Mouse (Mus musculus) intestine, embryonic 15.5 days (tissue): ENCODE measurements around the gene Snd1. TPM values are rescaled to one million over a fixed set of nuclear protein-coding genes. Genes with fewer than 3 reads are reported as not detected.

Experiments
- ATAC-seq: fragments of 200-750 bp; cut with Nextera tagmentation; 2 replicates; pipeline ENCODE4 v1.8.0; 2017; ENCODE audit warnings: moderate TSS enrichment, moderate library complexity
- H3K27ac ChIP-seq: fragments of 300-500 bp; sonication (generic); 2 replicates; pipeline ENCODE4 v1.5.1; 2015; ENCODE audit warnings: mild to moderate bottlenecking, inconsistent platforms
- H3K27me3 ChIP-seq: fragments of 300-500 bp; sonication (generic); replicated peaks from 2 replicates; pipeline ENCODE4 v1.6.1; 2015; ENCODE audit warnings: inconsistent platforms
- H3K36me3 ChIP-seq: fragments of 300-500 bp; sonication (generic); 2 replicates; pipeline ENCODE4 v1.6.1; 2015; ENCODE audit warnings: inconsistent platforms
- H3K4me1 ChIP-seq: fragments of 300-500 bp; sonication (generic); replicated peaks from 2 replicates; pipeline ENCODE4 v1.6.1; 2015; ENCODE audit warnings: inconsistent platforms
- H3K4me2 ChIP-seq: fragments of 300-500 bp; sonication (generic); replicated peaks from 2 replicates; pipeline ENCODE4 v1.6.1; 2015; ENCODE audit warnings: mild to moderate bottlenecking, inconsistent platforms
- H3K4me3 ChIP-seq: fragments of 300-500 bp; sonication (generic); replicated peaks from 2 replicates; pipeline ENCODE4 v1.5.1; 2015; ENCODE audit warnings: inconsistent platforms
- H3K9ac ChIP-seq: fragments of 300-500 bp; sonication (generic); 2 replicates; pipeline ENCODE4 v1.6.1; 2015; ENCODE audit warnings: inconsistent platforms
- H3K9me3 ChIP-seq: fragments of 300-500 bp; sonication (generic); 2 replicates; pipeline ENCODE4 v1.6.1; 2016; ENCODE audit warnings: inconsistent platforms
- WGBS: fragments of 180-500 bp; shearing (Covaris S2); methylation state at CpG from one replicate; pipeline ENCODE4 v1.1.7; 2015; 5-methylcytosine and 5-hydroxymethylcytosine counted together
- polyA plus RNA-seq: library from polyadenylated mRNA; unstranded; fragments of >200 nt; fragmentation: Nextera tagmentation; extraction: Ambion mirVana; gene quantifications from 2 replicates; pipeline ENCODE4 v1.2.1, GENCODE M21; 2015

Snd1 gene
- polyA plus RNA-seq, 1 experiment from 2014 or later: 128 TPM

GRCm38 (mm10) chr6:28880909-28881308, 406.0 kb downstream of the Snd1 start:
- H3K4me3 ChIP-seq: no peak overlapping the region
- ATAC-seq: no peak
- WGBS: 77% methylated on average over 4 of the region's 4 CpGs

GRCm38 (mm10) chr6:28883518-28883917, 408.6 kb downstream of the Snd1 start:
- WGBS: 84% methylated on average over 5 of the region's 5 CpGs
- ATAC-seq: no peak
- H3K9ac ChIP-seq: no peak overlapping the region
- no peaks in the 10 kb centered on the region for H3K4me1 ChIP-seq
- H3K27me3 ChIP-seq: no peaks in the 10 kb centered on the region
- no peak overlapping the region for H3K27ac ChIP-seq
- no peak overlapping the region for H3K4me3 ChIP-seq
- no peaks in the 10 kb centered on the region for H3K9me3 ChIP-seq
- peaks cover 19% of the 10 kb centered on the region; the same call in 1 of the 2 replicates for H3K36me3 ChIP-seq
- H3K4me2 ChIP-seq: no peak overlapping the region

More at GRCm38 (mm10) chr6:28880909-28881308, 406.0 kb downstream of the Snd1 start:
- Histone ChIP-seq H3K27me3 (no peaks in the 10 kb centered on the region), H3K27ac (no peak overlapping the region), H3K4me2 (no peak overlapping the region), H3K9ac (no peak overlapping the region), H3K9me3 (no peaks in the 10 kb centered on the region), H3K36me3 (peaks cover 14% of the 10 kb centered on the region; the same call in 1 of the 2 replicates), H3K4me1 (0 out of 2 replicates have a peak, but pooled peaks cover 4% of the 10 kb centered on the region)

GRCm38 (mm10) chr6:28886724-28887440, 411.9 kb downstream of the Snd1 start:
- no peak overlapping the region for H3K4me3 ChIP-seq
- no peak overlapping the region for H3K9ac ChIP-seq
- WGBS: 83% methylated on average over 7 of the region's 7 CpGs
- H3K4me1 ChIP-seq: no peaks in the 10 kb centered on the region; the same call in 1 of the 2 replicates
- H3K36me3 ChIP-seq: peaks cover 29% of the 10 kb centered on the region
- H3K9me3 ChIP-seq: no peaks in the 10 kb centered on the region
- no peak overlapping the region for H3K27ac ChIP-seq
- H3K27me3 ChIP-seq: no peaks in the 10 kb centered on the region
- no peak overlapping the region for H3K4me2 ChIP-seq
- ATAC-seq: no peak

GRCm38 (mm10) chr6:28890426-28890825, 415.5 kb downstream of the Snd1 start:
- H3K4me1 ChIP-seq: no peaks in the 10 kb centered on the region; the same call in 1 of the 2 replicates
- H3K9ac ChIP-seq: no peak overlapping the region
- no peaks in the 10 kb centered on the region for H3K9me3 ChIP-seq
- H3K36me3 ChIP-seq: peaks cover 15% of the 10 kb centered on the region; the same call in 1 of the 2 replicates
- no peak overlapping the region for H3K4me3 ChIP-seq
- no peak overlapping the region for H3K4me2 ChIP-seq
- ATAC-seq: no peak
- H3K27ac ChIP-seq: no peak overlapping the region
- no peaks in the 10 kb centered on the region for H3K27me3 ChIP-seq
- WGBS: 90% methylated on average over 6 of the region's 6 CpGs

GRCm38 (mm10) chr6:28891480-28891879, 416.5 kb downstream of the Snd1 start:
- Histone ChIP-seq H3K27ac (no peak overlapping the region), H3K9me3 (no peaks in the 10 kb centered on the region), H3K4me3 (no peak overlapping the region), H3K4me2 (no peak overlapping the region), H3K27me3 (no peaks in the 10 kb centered on the region), H3K4me1 (no peaks in the 10 kb centered on the region; the same call in 1 of the 2 replicates), H3K36me3 (peaks cover 11% of the 10 kb centered on the region; the same call in 1 of the 2 replicates), H3K9ac (no peak overlapping the region)
- WGBS: 45% methylated on average over 9 of the region's 9 CpGs
- ATAC-seq: peak; percentile 34; the same call in 1 of the 2 replicates

- WGBS: 75% methylated on average over 12 of the region's 12 CpGs
- Histone ChIP-seq H3K9ac (no peak overlapping the region), H3K4me3 (no peak overlapping the region), H3K27ac (no peak overlapping the region), H3K9me3 (no peaks in the 10 kb centered on the region), H3K36me3 (peaks cover 3% of the 10 kb centered on the region; the same call in 1 of the 2 replicates), H3K27me3 (no peaks in the 10 kb centered on the region), H3K4me1 (no peaks in the 10 kb centered on the region; the same call in 1 of the 2 replicates), H3K4me2 (no peak overlapping the region)
- ATAC-seq: no peak
Measured at GRCm38 (mm10) chr6:28895004-28895515, 420.1 kb downstream of the Snd1 start.

GRCm38 (mm10) chr6:28895726-28896125, 420.8 kb downstream of the Snd1 start:
- ATAC-seq: no peak
- Histone ChIP-seq H3K27ac (no peak overlapping the region), H3K9me3 (no peaks in the 10 kb centered on the region), H3K4me1 (no peaks in the 10 kb centered on the region; the same call in 1 of the 2 replicates), H3K36me3 (no peaks in the 10 kb centered on the region), H3K9ac (no peak overlapping the region), H3K27me3 (no peaks in the 10 kb centered on the region), H3K4me3 (no peak overlapping the region), H3K4me2 (no peak overlapping the region)
- WGBS: 79% methylated on average over 6 of the region's 6 CpGs

GRCm38 (mm10) chr6:28896762-28897320, 421.9 kb downstream of the Snd1 start:
- H3K4me2 ChIP-seq: no peak overlapping the region
- H3K36me3 ChIP-seq: no peaks in the 10 kb centered on the region
- no peak for ATAC-seq
- H3K27me3 ChIP-seq: no peaks in the 10 kb centered on the region
- H3K9ac ChIP-seq: no peak overlapping the region
- no peak overlapping the region for H3K4me3 ChIP-seq
- 55% methylated on average over 5 of the region's 5 CpGs for WGBS
- H3K9me3 ChIP-seq: no peaks in the 10 kb centered on the region
- H3K4me1 ChIP-seq: no peaks in the 10 kb centered on the region; the same call in 1 of the 2 replicates
- H3K27ac ChIP-seq: no peak overlapping the region

GRCm38 (mm10) chr6:28897326-28898085, 422.6 kb downstream of the Snd1 start:
- Histone ChIP-seq H3K27ac (no peak overlapping the region), H3K36me3 (no peaks in the 10 kb centered on the region), H3K9ac (no peak overlapping the region), H3K9me3 (no peaks in the 10 kb centered on the region), H3K4me1 (no peaks in the 10 kb centered on the region), H3K4me3 (no peak overlapping the region), H3K27me3 (no peaks in the 10 kb centered on the region), H3K4me2 (no peak overlapping the region)
- 61% methylated on average over 11 of the region's 11 CpGs for WGBS
- no peak for ATAC-seq

- 22% methylated on average over 10 of the region's 10 CpGs for WGBS
- Histone ChIP-seq H3K4me3 (no peak overlapping the region), H3K27ac (no peak overlapping the region), H3K9ac (no peak overlapping the region), H3K36me3 (no peaks in the 10 kb centered on the region), H3K27me3 (no peaks in the 10 kb centered on the region), H3K4me1 (no peaks in the 10 kb centered on the region), H3K4me2 (no peak overlapping the region), H3K9me3 (no peaks in the 10 kb centered on the region)
- ATAC-seq: 0 out of 2 replicates have a peak, but pooled peaks have one; percentile 2
Measured at GRCm38 (mm10) chr6:28898836-28899235, 423.9 kb downstream of the Snd1 start.

GRCm38 (mm10) chr6:28902573-28902972, 427.6 kb downstream of the Snd1 start:
- Histone ChIP-seq H3K27ac (no peak overlapping the region), H3K9ac (no peak overlapping the region), H3K4me3 (no peak overlapping the region), H3K9me3 (no peaks in the 10 kb centered on the region), H3K4me2 (no peak overlapping the region), H3K27me3 (no peaks in the 10 kb centered on the region), H3K36me3 (no peaks in the 10 kb centered on the region), H3K4me1 (no peaks in the 10 kb centered on the region)
- WGBS: 47% methylated on average over 2 of the region's 2 CpGs
- ATAC-seq: peak; percentile 48; the same call in 1 of the 2 replicates

- Histone ChIP-seq H3K4me2 (no peak overlapping the region), H3K27me3 (no peaks in the 10 kb centered on the region), H3K36me3 (no peaks in the 10 kb centered on the region), H3K9me3 (no peaks in the 10 kb centered on the region), H3K27ac (no peak overlapping the region), H3K9ac (no peak overlapping the region), H3K4me3 (no peak overlapping the region), H3K4me1 (no peaks in the 10 kb centered on the region)
- no peak for ATAC-seq
- 62% methylated on average over 4 of the region's 4 CpGs for WGBS
Measured at GRCm38 (mm10) chr6:28904417-28904816, 429.5 kb downstream of the Snd1 start.
